Mouse (Mus musculus) liver, adult 2 months (tissue): Measurements from ENCODE around the gene 1700017N19Rik.

Source experiments
- CTCF ChIP-seq: fragments of 200-500 bp; IDR thresholded peaks from 2 replicates; pipeline ENCODE4 v1.5.1; 2011; ENCODE audit warnings: low read depth, low read length, control low read depth
- POLR2A ChIP-seq: fragments of 200-500 bp; IDR thresholded peaks from 2 replicates; pipeline ENCODE4 v1.6.1; 2011; ENCODE audit warnings: low read length, control low read depth; ENCODE audit not compliant: insufficient read depth; ENCODE audit errors: extremely low read depth

DNA sequence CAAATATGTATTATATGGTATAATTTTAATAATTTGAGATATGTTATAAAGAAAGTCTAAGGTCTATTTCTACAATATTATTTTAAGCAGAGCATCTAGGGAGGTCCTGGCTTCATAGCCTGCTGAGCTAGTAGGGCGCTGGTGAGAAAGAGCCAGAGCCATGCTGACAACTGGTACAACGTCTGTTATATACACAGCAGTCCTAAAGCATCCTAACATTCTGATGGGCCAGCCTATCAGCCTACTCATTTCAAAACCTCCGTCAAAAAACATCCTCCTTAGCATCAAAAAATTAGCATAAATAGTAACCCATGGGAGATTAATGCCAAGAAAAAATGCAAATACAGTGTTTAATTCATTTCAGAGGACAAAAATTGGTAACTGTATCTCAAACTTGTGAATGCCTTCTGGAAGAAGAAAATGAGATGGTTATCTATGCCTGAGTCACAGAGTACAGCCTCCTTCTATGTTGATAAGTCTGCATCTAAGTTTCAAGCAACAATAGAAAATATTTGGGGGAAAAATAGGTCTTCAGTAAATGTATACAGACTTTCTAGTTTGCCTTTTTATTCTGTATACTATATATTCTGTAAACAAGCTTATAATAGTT lies 33.6 kb upstream of the 1700017N19Rik start:
- TF ChIP-seq CTCF (no peak), POLR2A (no peak)
